Mouse (Mus musculus) layer of hippocampus, adult 9-10 months (tissue): ENCODE data around the gene Dcaf11.

Experiments used
- DNase-seq: peaks from one replicate; pipeline ENCODE4 v3.0.0; 2022; ENCODE audit warnings: low spot score

Dcaf11 gene

GRCm38 (mm10) chr14:55559799-55560201 lies at the start of gene Dcaf11:
TSS of gene Dcaf11 (plus strand) at chr14:55560006.
- DNase-seq, result peak; percentile 59

- no peak for DNase-seq
Observed at GRCm38 (mm10) chr14:55510125-55510731, 49.6 kb upstream of the Dcaf11 start, which contains the start of gene Cpne6. TSS of gene Cpne6 (plus strand) at chr14:55510445.

GRCm38 (mm10) chr14:55511037-55511436 lies 48.8 kb upstream of the Dcaf11 start:
- DNase-seq, result no peak

GRCm38 (mm10) chr14:55513927-55514326 lies 45.9 kb upstream of the Dcaf11 start:
- DNase-seq, result no peak

GRCm38 (mm10) chr14:55515846-55516245 lies 44.0 kb upstream of the Dcaf11 start:
- DNase-seq, result no peak

GRCm38 (mm10) chr14:55518897-55519296 lies 40.9 kb upstream of the Dcaf11 start:
- DNase-seq, result no peak

GRCm38 (mm10) chr14:55519604-55520003 lies 40.2 kb upstream of the Dcaf11 start:
- DNase-seq, result no peak

GRCm38 (mm10) chr14:55520451-55521361 lies 39.1 kb upstream of the Dcaf11 start:
- DNase-seq, result no peak

- no peak for DNase-seq
Observed at GRCm38 (mm10) chr14:55524062-55524461, 35.7 kb upstream of the Dcaf11 start.

- DNase-seq, result no peak
Observed at GRCm38 (mm10) chr14:55524785-55525184, 35.0 kb upstream of the Dcaf11 start, which contains the start of gene Nrl. TSS of gene Nrl (minus strand) at chr14:55524981.

GRCm38 (mm10) chr14:55526674-55527073 lies 33.1 kb upstream of the Dcaf11 start:
- DNase-seq, result no peak

- DNase-seq, result no peak
Observed at GRCm38 (mm10) chr14:55527940-55528339, 31.9 kb upstream of the Dcaf11 start.

GRCm38 (mm10) chr14:55536116-55536745 lies 23.6 kb upstream of the Dcaf11 start:
- no peak for DNase-seq

GRCm38 (mm10) chr14:55540067-55540786 lies 19.6 kb upstream of the Dcaf11 start, which contains the start of gene Pck2:
TSS of gene Pck2 (plus strand) at chr14:55540266.
- DNase-seq, result no peak

GRCm38 (mm10) chr14:55540787-55541321 lies 19.0 kb upstream of the Dcaf11 start:
- no peak for DNase-seq

GRCm38 (mm10) chr14:55542268-55542667 lies 17.5 kb upstream of the Dcaf11 start:
- no peak for DNase-seq

GRCm38 (mm10) chr14:55544334-55544733 lies 15.5 kb upstream of the Dcaf11 start:
- DNase-seq, result no peak

- DNase-seq, result no peak
Observed at GRCm38 (mm10) chr14:55550191-55550590, 9.6 kb upstream of the Dcaf11 start.

GRCm38 (mm10) chr14:55551347-55551746 lies 8.5 kb upstream of the Dcaf11 start:
- DNase-seq, result no peak

GRCm38 (mm10) chr14:55551794-55552193 lies 8.0 kb upstream of the Dcaf11 start:
- DNase-seq, result no peak

- no peak for DNase-seq
Observed at GRCm38 (mm10) chr14:55554635-55555034, 5.2 kb upstream of the Dcaf11 start.

GRCm38 (mm10) chr14:55555788-55556187 lies 4.0 kb upstream of the Dcaf11 start:
- no peak for DNase-seq
